Mouse (Mus musculus) hindbrain, embryonic 15.5 days (tissue): ENCODE data around the gene Slc48a1. TPM values are rescaled to one million over a fixed set of nuclear protein-coding genes. Genes with fewer than 3 reads are reported as not detected.

Experiments
- ATAC-seq: fragments of 200-750 bp; cut with Nextera tagmentation; 2 replicates; pipeline ENCODE4 v1.8.0; 2017; ENCODE audit warnings: low read depth, moderate number of reproducible peaks, moderate TSS enrichment; ENCODE audit not compliant: low FRiP score
- H3K27ac ChIP-seq: fragments of 300-500 bp; sonication (generic); replicated peaks from 2 replicates; pipeline ENCODE4 v1.5.1; 2015; ENCODE audit warnings: mild to moderate bottlenecking, inconsistent platforms
- H3K27me3 ChIP-seq: fragments of 300-500 bp; sonication (generic); 2 replicates; pipeline ENCODE4 v1.6.1; 2015; ENCODE audit warnings: control low read depth, inconsistent platforms
- H3K36me3 ChIP-seq: fragments of 300-500 bp; sonication (generic); 2 replicates; pipeline ENCODE4 v1.6.1; 2015; ENCODE audit warnings: control low read depth, inconsistent platforms
- H3K4me1 ChIP-seq: fragments of 300-500 bp; sonication (generic); replicated peaks from 2 replicates; pipeline ENCODE4 v1.6.1; 2015; ENCODE audit warnings: control low read depth, inconsistent platforms
- H3K4me2 ChIP-seq: fragments of 300-500 bp; sonication (generic); 2 replicates; pipeline ENCODE4 v1.6.1; 2015; ENCODE audit warnings: moderate library complexity, mild to moderate bottlenecking, inconsistent platforms
- H3K4me3 ChIP-seq: fragments of 300-500 bp; sonication (generic); 2 replicates; pipeline ENCODE4 v1.5.1; 2015; ENCODE audit warnings: mild to moderate bottlenecking, inconsistent platforms
- H3K9ac ChIP-seq: fragments of 300-500 bp; sonication (generic); 2 replicates; pipeline ENCODE4 v1.6.1; 2015; ENCODE audit warnings: inconsistent platforms
- H3K9me3 ChIP-seq: fragments of 300-500 bp; sonication (generic); 2 replicates; pipeline ENCODE4 v1.6.1; 2016; ENCODE audit warnings: control low read depth, inconsistent platforms
- WGBS: fragments of 180-500 bp; shearing (Covaris S2); methylation state at CpG from one replicate; pipeline ENCODE4 v1.1.7; 2015; 5-methylcytosine and 5-hydroxymethylcytosine counted together
- polyA plus RNA-seq: library from polyadenylated mRNA; unstranded; fragments of >200 nt; fragmentation: Nextera tagmentation; extraction: Ambion mirVana; gene quantifications from 2 replicates; pipeline ENCODE4 v1.2.1, GENCODE M21; 2015

Gene Slc48a1
- polyA plus RNA-seq, 1 experiment from 2014 or later = 97.5 TPM

DNA sequence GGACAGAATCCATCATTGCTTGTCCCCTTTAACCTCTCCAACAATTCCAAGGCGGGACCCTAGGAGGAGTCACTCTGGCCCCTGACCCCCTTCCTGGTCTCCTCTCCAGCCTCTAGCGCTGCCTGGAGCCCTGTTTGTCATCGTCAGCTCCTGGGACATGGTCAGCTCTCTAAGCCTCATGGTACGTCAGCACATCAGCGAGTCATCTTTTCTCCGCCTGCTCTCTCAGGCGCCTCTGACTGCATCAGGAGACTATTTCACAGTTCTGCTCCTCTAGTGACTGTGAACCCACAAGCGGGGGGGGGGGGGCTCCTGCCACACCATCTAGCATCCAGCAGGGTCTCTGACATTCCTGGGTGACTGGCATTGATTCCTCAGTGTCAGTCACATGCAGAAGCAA is 23.0 kb upstream of the Slc48a1 start:
- no peaks in the 10 kb centered on the region for H3K9me3 ChIP-seq
- no peak overlapping the region for H3K9ac ChIP-seq
- no peak for ATAC-seq
- 39% methylated on average over 8 of the region's 8 CpGs for WGBS
- H3K27me3 ChIP-seq = no peaks in the 10 kb centered on the region
- peaks cover 18% of the 10 kb centered on the region for H3K4me1 ChIP-seq
- H3K4me2 ChIP-seq = no peak overlapping the region
- H3K36me3 ChIP-seq = no peaks in the 10 kb centered on the region; the same call in 1 of the 2 replicates
- no peak overlapping the region for H3K4me3 ChIP-seq
- H3K27ac ChIP-seq = no peak overlapping the region

DNA sequence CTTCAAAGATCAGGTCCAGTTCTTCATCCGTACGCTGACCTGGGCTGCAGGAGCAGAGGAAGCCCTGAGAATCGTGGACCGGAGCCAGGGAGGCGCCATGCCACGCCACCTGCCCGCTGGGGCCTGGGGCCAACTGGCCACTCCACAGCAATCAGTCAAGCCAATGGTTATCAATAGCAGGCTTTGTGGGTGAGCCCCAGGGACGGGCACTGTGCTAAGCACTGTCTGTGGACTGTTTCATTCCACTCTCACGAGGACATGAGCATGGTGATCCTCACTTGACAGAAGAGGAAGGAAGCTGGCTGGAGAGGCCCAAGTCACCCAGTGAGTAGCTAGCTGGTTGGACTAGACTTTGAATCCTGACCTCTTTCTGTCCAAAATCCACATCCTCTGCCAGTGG is 18.3 kb upstream of the Slc48a1 start:
- H3K27ac ChIP-seq = no peak overlapping the region
- no peaks in the 10 kb centered on the region; the same call in 1 of the 2 replicates for H3K36me3 ChIP-seq
- 78% methylated on average over 9 of the region's 9 CpGs for WGBS
- H3K27me3 ChIP-seq = no peaks in the 10 kb centered on the region
- H3K4me3 ChIP-seq = no peak overlapping the region
- H3K9me3 ChIP-seq = no peaks in the 10 kb centered on the region
- no peak overlapping the region for H3K9ac ChIP-seq
- ATAC-seq = no peak
- H3K4me1 ChIP-seq = peaks cover 16% of the 10 kb centered on the region
- H3K4me2 ChIP-seq = no peak overlapping the region

DNA sequence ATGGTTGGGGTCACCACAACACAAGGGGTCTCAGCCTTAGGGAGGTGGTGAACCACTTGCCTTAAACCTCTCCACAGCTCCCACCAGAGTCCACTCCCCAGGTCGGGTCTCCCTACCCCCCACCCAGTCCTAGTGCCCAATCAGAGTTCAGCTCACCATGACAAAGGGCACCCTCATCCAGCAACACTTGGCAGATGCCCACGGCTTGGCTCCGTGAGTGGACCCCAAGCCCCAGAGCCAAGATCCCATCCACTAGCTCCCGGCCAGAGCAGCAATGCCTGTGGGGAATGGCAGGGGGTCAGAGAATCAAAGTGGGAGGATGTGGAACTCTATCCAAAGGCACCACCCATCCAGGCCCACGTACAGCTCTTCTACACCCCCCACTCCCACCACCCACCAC is 17.4 kb upstream of the Slc48a1 start:
- Histone ChIP-seq H3K36me3 (no peaks in the 10 kb centered on the region; the same call in 1 of the 2 replicates), H3K27me3 (no peaks in the 10 kb centered on the region), H3K9ac (no peak overlapping the region), H3K4me2 (no peak overlapping the region), H3K9me3 (no peaks in the 10 kb centered on the region), H3K4me3 (no peak overlapping the region), H3K27ac (no peak overlapping the region), H3K4me1 (peaks cover 14% of the 10 kb centered on the region)
- ATAC-seq = no peak
- WGBS = 62% methylated on average over 5 of the region's 5 CpGs

DNA sequence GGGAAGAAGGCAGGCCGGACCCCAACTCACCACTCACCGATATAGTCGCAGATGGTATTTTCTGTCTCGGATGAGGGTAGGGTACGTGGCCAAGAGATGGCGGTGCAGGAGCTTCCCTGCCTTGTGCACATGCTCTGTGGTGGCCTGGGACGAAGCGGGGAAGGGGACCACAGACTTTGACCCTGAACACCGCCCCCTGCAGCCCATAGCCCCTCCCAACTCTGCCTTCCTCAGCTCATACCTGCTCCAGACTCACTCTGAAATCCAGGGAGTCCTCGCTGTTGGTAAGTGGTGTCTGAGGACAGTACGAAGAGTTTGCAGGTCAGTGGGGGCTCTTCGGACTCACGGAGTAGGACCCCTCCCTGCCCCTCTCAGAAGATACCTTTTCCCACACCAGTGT is 16.9 kb upstream of the Slc48a1 start:
- no peak overlapping the region for H3K4me2 ChIP-seq
- peaks cover 17% of the 10 kb centered on the region for H3K4me1 ChIP-seq
- H3K27me3 ChIP-seq = no peaks in the 10 kb centered on the region
- no peaks in the 10 kb centered on the region for H3K9me3 ChIP-seq
- no peak overlapping the region for H3K4me3 ChIP-seq
- H3K9ac ChIP-seq = no peak overlapping the region
- H3K36me3 ChIP-seq = no peaks in the 10 kb centered on the region; the same call in 1 of the 2 replicates
- H3K27ac ChIP-seq = no peak overlapping the region
- 47% methylated on average over 13 of the region's 13 CpGs for WGBS
- ATAC-seq = no peak; the same call in 1 of the 2 replicates

DNA sequence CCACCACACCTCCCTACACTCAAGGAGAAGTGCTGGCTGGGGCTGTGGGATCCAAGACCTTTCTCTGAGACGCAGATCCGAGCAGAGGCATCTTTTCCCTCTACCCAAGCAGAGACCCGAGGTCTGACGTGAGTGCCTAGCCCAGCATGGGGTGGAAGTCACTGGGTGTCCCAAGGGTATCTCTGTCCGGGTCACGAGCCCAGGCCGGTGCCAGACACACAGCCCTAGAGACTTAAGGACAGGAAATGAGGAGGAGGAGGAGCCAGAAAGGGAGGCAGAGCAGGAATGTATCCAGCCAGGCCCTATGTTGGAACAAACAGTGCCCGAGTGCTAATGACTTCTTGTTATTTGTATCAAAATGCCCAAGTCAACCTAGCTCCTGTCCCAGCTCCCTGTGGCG is 15.6 kb upstream of the Slc48a1 start:
- ATAC-seq = no peak
- no peak overlapping the region for H3K4me2 ChIP-seq
- H3K4me3 ChIP-seq = no peak overlapping the region
- peaks cover 30% of the 10 kb centered on the region for H3K4me1 ChIP-seq
- no peak overlapping the region for H3K27ac ChIP-seq
- no peaks in the 10 kb centered on the region for H3K9me3 ChIP-seq
- 60% methylated on average over 9 of the region's 9 CpGs for WGBS
- no peak overlapping the region for H3K9ac ChIP-seq
- H3K36me3 ChIP-seq = no peaks in the 10 kb centered on the region; the same call in 1 of the 2 replicates
- H3K27me3 ChIP-seq = no peaks in the 10 kb centered on the region

DNA sequence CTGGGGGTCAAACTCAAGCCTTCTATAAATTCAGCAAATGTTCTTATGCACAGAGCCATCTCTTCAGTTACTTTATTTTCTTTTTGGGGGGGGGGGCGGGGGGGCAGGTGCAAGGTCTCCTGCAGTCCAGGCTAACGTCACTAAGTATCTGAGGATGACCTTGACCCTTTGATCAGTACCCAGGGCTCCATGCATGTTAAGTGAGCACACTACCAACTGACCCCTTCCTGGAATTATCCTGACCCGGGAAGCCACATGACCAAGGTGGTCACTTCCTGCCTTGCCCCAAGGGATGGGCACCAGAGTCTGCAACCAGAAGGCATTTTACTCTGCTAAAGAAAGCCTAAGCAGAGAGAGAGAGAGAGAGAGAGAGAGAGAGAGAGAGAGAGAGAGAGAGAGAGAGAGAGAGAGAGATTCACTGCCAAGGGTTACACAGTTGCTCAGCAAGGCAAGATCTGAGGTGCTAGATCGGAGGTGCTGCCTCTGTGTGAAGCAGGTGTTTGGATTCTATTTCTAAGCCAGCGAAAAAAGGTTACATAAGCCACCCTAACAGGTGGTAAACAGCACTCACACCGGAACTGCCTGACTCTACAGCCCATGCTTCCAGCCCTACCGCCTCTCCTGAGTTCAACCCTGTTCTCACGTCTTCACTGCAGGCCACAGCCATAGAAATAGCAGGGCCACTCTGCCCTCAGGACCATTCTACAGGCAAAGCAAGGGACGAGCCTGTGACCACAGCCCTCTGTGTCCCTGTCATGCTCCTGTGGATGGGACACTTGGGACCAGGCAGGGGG is 14.9 kb upstream of the Slc48a1 start:
- Histone ChIP-seq H3K9me3 (no peaks in the 10 kb centered on the region), H3K27ac (no peak overlapping the region), H3K4me3 (no peak overlapping the region), H3K27me3 (no peaks in the 10 kb centered on the region), H3K4me2 (no peak overlapping the region), H3K9ac (no peak overlapping the region), H3K36me3 (no peaks in the 10 kb centered on the region; the same call in 1 of the 2 replicates), H3K4me1 (peaks cover 38% of the 10 kb centered on the region)
- ATAC-seq = no peak
- 57% methylated on average over 9 of the region's 9 CpGs for WGBS

DNA sequence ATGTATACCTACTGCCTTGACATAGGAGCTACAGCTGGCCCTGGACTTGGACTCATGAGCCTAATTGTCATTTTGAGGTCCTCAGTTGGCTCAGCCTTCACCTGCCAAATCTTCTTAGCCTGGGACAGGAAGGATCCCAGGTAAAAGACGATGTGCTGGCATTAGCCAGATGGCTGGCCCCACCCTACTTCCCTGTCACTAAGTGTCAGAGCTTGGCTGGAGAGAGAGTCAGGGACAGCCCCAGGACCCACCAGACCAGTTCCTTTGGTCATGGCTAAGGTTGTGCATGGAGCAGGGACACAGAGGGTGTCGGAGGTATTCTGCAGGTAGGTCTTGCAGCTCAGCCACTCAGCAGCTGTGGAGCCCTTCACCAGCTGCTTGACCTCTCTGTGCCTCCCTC is 13.8 kb upstream of the Slc48a1 start:
- Histone ChIP-seq H3K9ac (no peak overlapping the region), H3K4me3 (no peak overlapping the region), H3K4me2 (no peak overlapping the region), H3K27me3 (peaks cover 4% of the 10 kb centered on the region; the same call in 1 of the 2 replicates), H3K4me1 (peaks cover 40% of the 10 kb centered on the region), H3K36me3 (no peaks in the 10 kb centered on the region; the same call in 1 of the 2 replicates), H3K27ac (no peak overlapping the region), H3K9me3 (no peaks in the 10 kb centered on the region)
- WGBS = 88% methylated on average over 2 of the region's 2 CpGs
- no peak for ATAC-seq

DNA sequence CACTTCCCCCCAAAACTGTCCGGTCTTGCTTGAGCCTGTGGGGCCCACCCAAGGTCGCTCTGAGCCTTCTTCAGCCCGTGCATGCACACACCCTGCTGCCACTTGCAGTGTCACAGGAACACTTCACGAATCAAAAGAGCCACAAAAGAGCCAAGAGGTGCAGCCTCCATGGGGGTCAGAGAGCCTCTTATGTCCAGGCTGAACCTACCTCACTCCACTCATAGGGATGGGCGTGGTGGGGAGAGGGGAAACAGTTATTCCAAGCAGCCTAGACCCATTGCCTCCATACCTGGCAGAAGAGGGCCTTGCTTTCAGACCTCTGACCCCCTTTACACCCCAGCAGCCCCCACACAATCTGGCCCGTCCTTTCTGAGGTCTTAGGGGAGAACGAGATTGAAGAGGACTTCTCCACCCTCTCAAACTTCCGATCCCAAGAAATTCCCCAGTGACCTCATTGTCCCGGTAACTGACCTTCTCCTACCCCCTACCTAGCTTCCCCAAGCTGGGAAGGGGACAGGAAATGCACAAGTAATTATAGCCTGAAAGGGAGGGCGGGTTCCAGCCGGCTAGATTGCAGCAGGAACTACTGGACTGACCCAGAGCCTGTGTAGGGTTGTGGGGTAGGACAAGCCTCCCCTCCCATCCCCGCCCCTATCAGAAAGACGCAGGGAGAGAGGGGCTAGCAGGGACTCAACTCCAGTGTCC is 13.1 kb upstream of the Slc48a1 start:
- Histone ChIP-seq H3K9ac (no peak overlapping the region), H3K36me3 (no peaks in the 10 kb centered on the region), H3K4me2 (peak overlapping the region; percentile 94), H3K27me3 (peaks cover 11% of the 10 kb centered on the region; the same call in 1 of the 2 replicates), H3K9me3 (no peaks in the 10 kb centered on the region), H3K4me3 (peak overlapping the region; percentile 38; the same call in 1 of the 2 replicates), H3K27ac (0 out of 2 replicates have a peak overlapping the region, but pooled peaks have one; percentile 39), H3K4me1 (peaks cover 40% of the 10 kb centered on the region)
- WGBS = 40% methylated on average over 13 of the region's 13 CpGs
- no peak for ATAC-seq

DNA sequence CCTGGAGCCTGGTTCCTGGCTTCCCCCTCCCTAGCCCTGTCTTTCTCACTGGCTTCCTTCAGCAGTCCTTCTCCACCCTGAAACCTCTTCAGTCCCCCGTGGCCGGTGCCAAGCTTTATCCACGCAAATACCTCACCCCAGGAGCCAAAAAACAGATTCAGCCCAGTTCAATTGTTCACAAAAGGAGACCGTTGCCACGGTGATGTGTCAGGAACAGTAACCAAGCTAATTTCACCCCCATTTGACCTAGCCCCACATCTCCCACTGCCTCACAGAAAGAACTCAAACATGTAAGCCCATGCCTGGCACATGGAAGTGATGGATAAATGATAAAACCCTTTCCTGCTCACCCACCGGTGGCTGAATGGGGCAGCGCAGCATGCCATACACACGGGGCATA is 12.1 kb upstream of the Slc48a1 start:
- peak overlapping the region; percentile 38 for H3K4me3 ChIP-seq
- 5% methylated on average over 8 of the region's 8 CpGs for WGBS
- peak; percentile 55 for ATAC-seq
- peak overlapping the region; percentile 54 for H3K27ac ChIP-seq
- H3K9me3 ChIP-seq = no peaks in the 10 kb centered on the region
- H3K4me1 ChIP-seq = peaks cover 40% of the 10 kb centered on the region
- peak overlapping the region; percentile 52 for H3K9ac ChIP-seq
- H3K4me2 ChIP-seq = peak overlapping the region; percentile 94
- H3K27me3 ChIP-seq = peaks cover 16% of the 10 kb centered on the region
- H3K36me3 ChIP-seq = no peaks in the 10 kb centered on the region

DNA sequence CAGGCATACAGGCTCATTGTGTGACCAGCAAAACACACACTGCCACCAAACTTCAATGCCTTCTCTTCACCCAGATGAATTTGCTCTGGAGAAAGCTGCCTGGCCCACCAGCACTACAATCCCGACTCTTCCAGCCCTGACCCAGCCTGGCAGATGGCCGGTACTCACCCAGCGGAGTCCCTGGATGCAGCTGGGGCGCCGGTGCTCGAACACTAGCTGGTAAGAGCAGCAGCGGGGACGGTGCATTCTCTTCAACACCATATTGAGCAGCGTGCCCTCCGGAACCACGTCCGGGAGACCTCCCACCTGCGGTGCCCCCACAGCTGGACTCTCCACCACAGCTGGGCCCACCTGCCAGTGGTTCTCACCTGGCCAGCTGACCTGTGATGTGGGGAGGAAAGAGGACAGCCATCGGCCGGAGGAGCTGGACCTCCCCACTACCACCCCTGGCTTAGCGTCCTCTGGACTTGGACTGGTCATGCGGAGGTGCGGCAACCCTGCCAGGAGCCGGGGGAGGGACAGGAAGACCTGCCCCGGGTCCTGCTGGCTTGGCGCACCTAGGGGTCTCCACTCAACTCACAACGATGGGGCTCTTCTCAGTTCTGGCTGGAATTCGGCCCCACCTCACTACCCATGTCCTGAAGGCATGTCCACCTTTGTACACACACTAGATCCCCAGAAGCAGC is 11.6 kb upstream of the Slc48a1 start:
- no peaks in the 10 kb centered on the region for H3K36me3 ChIP-seq
- peak; percentile 12; the same call in 1 of the 2 replicates for ATAC-seq

DNA sequence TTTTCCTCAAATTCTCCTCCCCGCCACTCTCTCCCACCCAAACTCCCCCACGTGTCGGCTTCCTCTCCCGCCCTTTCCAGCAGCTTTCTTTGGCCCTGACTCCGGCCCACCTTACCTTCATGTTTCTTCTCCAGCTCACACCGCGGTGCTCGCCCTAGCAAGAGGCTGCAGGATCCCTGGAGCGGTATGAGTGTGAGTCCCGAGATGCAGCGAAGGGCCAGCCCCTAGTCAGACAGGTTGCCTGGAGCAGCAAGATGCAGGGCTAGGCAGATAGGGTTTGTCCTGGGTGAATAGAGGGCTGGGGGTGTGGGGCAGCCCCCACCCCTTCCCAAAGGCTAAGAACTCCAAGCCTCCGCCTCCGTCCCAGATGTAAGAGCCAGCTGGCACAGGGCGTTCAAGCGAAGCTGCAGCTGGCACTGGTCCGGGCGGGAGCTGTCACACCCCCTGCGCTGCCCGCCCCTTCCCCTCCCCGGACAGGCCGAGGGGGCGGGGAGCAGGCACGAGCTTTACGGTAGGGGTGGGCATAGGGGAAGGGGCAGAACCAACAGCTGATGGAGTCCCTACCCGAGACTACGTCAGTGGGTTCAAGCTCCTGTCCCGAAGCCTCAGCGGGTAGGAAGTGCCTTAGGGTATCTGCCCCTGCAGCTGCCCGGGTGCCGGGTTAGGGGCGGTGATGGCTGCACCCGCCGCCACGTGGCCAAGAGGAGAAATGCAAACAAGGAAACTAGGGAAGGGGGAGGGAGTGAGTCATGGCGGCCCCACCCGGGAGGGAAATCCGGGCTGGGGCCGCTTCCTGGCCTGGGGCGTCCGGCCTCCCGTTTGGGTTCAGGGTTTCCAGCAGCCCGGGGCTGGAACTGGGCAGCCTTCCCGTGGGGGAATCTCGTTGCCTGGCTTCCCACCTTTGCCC is 10.8 kb upstream of the Slc48a1 start, which contains the start of gene Rapgef3:
TSS of gene Rapgef3 (minus strand) at position 693 of the 907 bp plus-strand sequence.
- H3K27me3 ChIP-seq = peaks cover 16% of the 10 kb centered on the region
- H3K4me3 ChIP-seq = peak within 1 kb of the TSS; percentile 38
- peak; percentile 74 for ATAC-seq
- no peaks in the 10 kb centered on the region for H3K36me3 ChIP-seq
- H3K9ac ChIP-seq = peak within 1 kb of the TSS; percentile 52
- WGBS = under 1% methylated on average over 38 of the region's 44 CpGs
- H3K9me3 ChIP-seq = no peaks in the 10 kb centered on the region
- H3K4me1 ChIP-seq = peaks cover 40% of the 10 kb centered on the region
- peak within 1 kb of the TSS; percentile 94 for H3K4me2 ChIP-seq
- peak within 1 kb of the TSS; percentile 54 for H3K27ac ChIP-seq

More for the DNA sequence above, 11.6 kb upstream of the Slc48a1 start:
- Histone ChIP-seq H3K4me1 (peaks cover 40% of the 10 kb centered on the region), H3K27ac (peak overlapping the region; percentile 54), H3K4me3 (peak overlapping the region; percentile 38), H3K9me3 (no peaks in the 10 kb centered on the region), H3K9ac (peak overlapping the region; percentile 52), H3K27me3 (peaks cover 16% of the 10 kb centered on the region), H3K4me2 (peak overlapping the region; percentile 94)
- WGBS = 3% methylated on average over 23 of the region's 23 CpGs
